ENCODE assay signal across 22 mouse cellular contexts in genomic region chr15:63558691-63559090, GRCm38 (mm10).
DNase-seq lines count a peak whose midpoint lies in the region; ATAC-seq lines count a peak whose summit lies in the region.
"Had no signal": no experiment of that assay in that cellular context is flagged by ENCODE, and none has a peak within 500 bp of the region (broad histone marks: within the 10 kb centered on the region; RNA-seq: fewer than 3 reads in every experiment).

No protein-coding gene starts in this region.

- no peak overlapping the region for H3K4me2 ChIP-seq in heart, embryonic 16.5 days (ENCODE audit: low read depth, low read length)
- H3K4me2 ChIP-seq in intestine, embryonic 15.5 days (replicated peaks) = no peak overlapping the region
- H3K4me2 ChIP-seq in midbrain, embryonic 16.5 days (ENCODE audit: low read length) = no peak overlapping the region
- H3K4me2 ChIP-seq: heart, embryonic 12.5 days; heart, embryonic 15.5 days; hindbrain, embryonic 12.5 days had no signal

- intact Hi-C loops in heart, postnatal 25 days (cut with DNase I) = no loop called here

- no peaks in the 10 kb centered on the region for H3K9me3 ChIP-seq in heart, embryonic 16.5 days (replicated peaks; ENCODE audit: control insufficient read depth, low read length)
- H3K9me3 ChIP-seq in intestine, embryonic 15.5 days = no peaks in the 10 kb centered on the region
- no peaks in the 10 kb centered on the region for H3K9me3 ChIP-seq in midbrain, embryonic 16.5 days (replicated peaks; ENCODE audit: control insufficient read depth, low read length, poor library complexity, severe bottlenecking)
- H3K9me3 ChIP-seq: heart, embryonic 12.5 days; heart, embryonic 15.5 days; hindbrain, embryonic 12.5 days had no signal

- no peak for ATAC-seq in heart, embryonic 16.5 days (replicated peaks; ENCODE audit: extremely low read depth, insufficient read depth, low FRiP score)
- ATAC-seq in intestine, embryonic 15.5 days = no peak
- ATAC-seq in midbrain, embryonic 16.5 days = no peak
- ATAC-seq: forebrain, embryonic 14.5 days; hindbrain, embryonic 16.5 days; intestine, embryonic 16.5 days; Patski had no signal

- H3K4me1 ChIP-seq in heart, embryonic 16.5 days (ENCODE audit: control insufficient read depth, insufficient read depth, low read length) = peaks cover 11% of the 10 kb centered on the region
- H3K4me1 ChIP-seq in intestine, embryonic 15.5 days (replicated peaks) = no peaks in the 10 kb centered on the region
- no peaks in the 10 kb centered on the region for H3K4me1 ChIP-seq in midbrain, embryonic 16.5 days (ENCODE audit: control insufficient read depth, insufficient read depth, low read length)
- H3K4me1 ChIP-seq: heart, embryonic 12.5 days; hindbrain, embryonic 12.5 days had no signal

- H3K27ac ChIP-seq in heart, embryonic 16.5 days (ENCODE audit: low read length) = peak overlapping the region; percentile 28; the same call in 1 of the 2 replicates
- no peak overlapping the region for H3K27ac ChIP-seq in intestine, embryonic 15.5 days
- no peak overlapping the region for H3K27ac ChIP-seq in midbrain, embryonic 16.5 days (ENCODE audit: low read length)
- H3K27ac ChIP-seq: heart, embryonic 15.5 days; hindbrain, embryonic 12.5 days had no signal

- WGBS in heart, embryonic 16.5 days = 74% methylated on average over 1 of the region's 1 CpGs
- WGBS in intestine, embryonic 15.5 days = 78% methylated on average over 1 of the region's 1 CpGs
- WGBS in midbrain, embryonic 16.5 days = 95% methylated on average over 1 of the region's 1 CpGs

- no peak overlapping the region for H3K4me3 ChIP-seq in heart, embryonic 16.5 days (ENCODE audit: low read length)
- no peak overlapping the region for H3K4me3 ChIP-seq in intestine, embryonic 15.5 days (replicated peaks)
- H3K4me3 ChIP-seq in midbrain, embryonic 16.5 days (ENCODE audit: low read depth, low read length) = no peak overlapping the region
- H3K4me3 ChIP-seq: heart, embryonic 12.5 days; heart, embryonic 15.5 days; hindbrain, embryonic 12.5 days had no signal

- no peaks in the 10 kb centered on the region for H3K27me3 ChIP-seq in heart, embryonic 16.5 days (ENCODE audit: control insufficient read depth, insufficient read depth, low read length)
- no peaks in the 10 kb centered on the region for H3K27me3 ChIP-seq in intestine, embryonic 15.5 days (replicated peaks)
- H3K27me3 ChIP-seq in midbrain, embryonic 16.5 days (ENCODE audit: control insufficient read depth, insufficient read depth, low read depth, low read length) = no peaks in the 10 kb centered on the region
- H3K27me3 ChIP-seq: heart, embryonic 12.5 days; heart, embryonic 15.5 days; hindbrain, embryonic 12.5 days; Patski had no signal

- H3K36me3 ChIP-seq in heart, embryonic 16.5 days (ENCODE audit: control insufficient read depth, insufficient read depth) = no peaks in the 10 kb centered on the region
- no peaks in the 10 kb centered on the region for H3K36me3 ChIP-seq in intestine, embryonic 15.5 days
- H3K36me3 ChIP-seq in midbrain, embryonic 16.5 days (ENCODE audit: control insufficient read depth, insufficient read depth, low read length) = no peaks in the 10 kb centered on the region
- H3K36me3 ChIP-seq: heart, embryonic 12.5 days; heart, embryonic 15.5 days; hindbrain, embryonic 12.5 days had no signal

- peak; percentile 19 for DNase-seq in adrenal gland, adult 2 months
- DNase-seq in adrenal gland, postnatal 25 days = no peak
- DNase-seq in heart, postnatal 25 days (ENCODE audit: low spot score) = no peak
- DNase-seq in 3T3-L1 (ENCODE audit: low read depth, low spot score) (peak; percentile 28), NIH3T3 (ENCODE audit: low read depth) (peak; percentile 8)
- DNase-seq: cerebellum, adult 18-20 months; cerebellum, adult 9-10 months; cerebellum, postnatal 14 days; gastrocnemius, postnatal 25 days; heart, adult 18-20 months; heart, postnatal 14 days; kidney, adult 2 months had no signal

- no peak overlapping the region for H3K9ac ChIP-seq in heart, embryonic 16.5 days (ENCODE audit: low read length)
- no peak overlapping the region for H3K9ac ChIP-seq in intestine, embryonic 15.5 days
- no peak overlapping the region for H3K9ac ChIP-seq in midbrain, embryonic 16.5 days (ENCODE audit: low read depth, low read length)
- H3K9ac ChIP-seq: heart, embryonic 12.5 days; heart, embryonic 15.5 days; hindbrain, embryonic 12.5 days had no signal

Comparison
In these comparisons a context has a peak if more than half of its experiments do, and no peak if none do; other contexts are left out.
1. DNase-seq: peak in adrenal gland, adult 2 months (single experiment), 3T3-L1 (single experiment) and NIH3T3 (single experiment); none in adrenal gland, postnatal 25 days (single experiment) and heart, postnatal 25 days (single experiment).